Mouse (Mus musculus): ENCODE measurements around the gene Limch1.

Gene Limch1

GRCm38 (mm10) chr5:66836892-66837291 is 91.3 kb downstream of the Limch1 start:
- no peak for DNase-seq

DNA sequence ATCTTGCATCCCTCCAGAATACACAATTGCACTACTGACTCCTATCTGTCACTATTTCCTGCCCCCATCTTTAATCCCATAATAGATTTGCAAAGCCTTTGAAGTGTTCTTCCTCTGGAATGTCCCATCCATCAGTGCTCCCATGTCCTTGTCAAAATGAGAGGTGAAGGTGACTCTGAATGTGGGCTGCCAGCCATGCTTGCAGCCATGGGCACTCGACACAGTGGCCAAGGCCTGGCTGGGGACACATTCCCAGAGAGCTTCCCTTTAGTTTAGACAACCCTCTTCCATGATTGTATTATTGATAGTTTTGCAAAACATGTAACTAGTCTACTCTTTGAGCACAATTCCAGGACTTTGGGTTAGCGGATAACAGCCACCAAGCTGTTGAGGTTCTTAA is 96.3 kb downstream of the Limch1 start:
- no peak for DNase-seq

GRCm38 (mm10) chr5:66842776-66843175 is 97.1 kb downstream of the Limch1 start:
- no peak for DNase-seq

DNA sequence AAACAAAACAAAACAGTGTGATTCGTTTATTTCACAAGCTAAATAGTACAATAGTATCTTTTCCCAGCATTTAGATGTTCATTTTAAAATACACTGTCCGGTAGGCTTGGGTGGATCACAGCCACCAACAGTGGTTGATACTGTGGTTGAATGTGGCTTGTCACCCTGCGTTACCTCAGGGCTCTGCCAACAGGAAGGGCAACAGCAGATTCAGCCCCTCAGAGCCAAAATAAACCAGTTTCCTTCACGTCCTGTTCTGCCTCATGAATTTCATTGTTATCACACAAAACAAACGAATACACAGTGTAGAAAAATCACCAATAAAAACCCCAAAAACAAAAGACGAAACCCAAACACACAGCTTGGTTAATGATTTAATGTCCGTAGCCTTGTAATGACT is 102.5 kb downstream of the Limch1 start:
- peak; percentile 39 for DNase-seq

DNA sequence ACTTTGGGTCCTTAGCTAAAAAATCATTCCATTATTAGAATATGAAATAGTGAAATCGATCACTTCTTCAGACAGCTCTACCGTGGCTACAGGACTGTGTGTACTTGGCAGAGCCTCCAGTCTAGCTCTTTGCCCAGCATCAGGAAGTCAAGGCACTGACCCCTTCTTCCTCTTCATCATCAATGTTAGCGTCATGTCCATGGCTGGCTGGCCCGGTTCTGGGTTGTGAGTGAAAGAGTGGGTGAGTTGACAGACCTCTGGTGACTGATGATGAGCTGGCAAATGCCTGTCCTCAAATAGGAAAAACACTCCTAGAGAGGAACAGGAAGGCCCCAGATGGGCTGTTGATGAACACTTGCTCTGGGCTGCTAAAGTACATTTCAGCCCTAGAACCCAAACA is 103.5 kb downstream of the Limch1 start:
- DNase-seq: peak; percentile 15

DNA sequence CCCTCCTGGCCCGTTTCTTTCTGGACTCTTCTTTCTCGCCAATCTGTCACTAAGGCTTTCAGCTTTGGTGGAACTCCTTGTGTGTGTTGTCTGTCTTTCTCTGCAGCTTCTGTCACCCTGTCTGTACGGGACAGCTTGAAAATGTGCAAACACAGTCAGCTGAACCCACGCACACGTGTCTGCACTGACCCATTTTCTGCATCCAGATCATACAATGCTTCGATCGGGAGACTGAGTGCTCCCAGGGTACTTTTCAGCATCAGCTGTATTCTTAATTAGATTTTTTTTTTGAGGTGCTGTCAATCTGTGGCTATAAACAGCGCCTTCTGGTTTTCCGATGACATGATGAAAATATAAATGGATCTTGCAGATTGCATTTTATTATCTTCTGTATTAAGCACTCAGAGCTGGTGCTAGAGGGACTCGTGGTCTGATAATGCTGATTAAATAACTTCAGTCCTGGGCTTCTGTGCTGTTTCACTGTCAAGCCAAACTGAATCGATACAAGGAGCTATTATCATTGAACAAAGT is 105.2 kb downstream of the Limch1 start:
- no peak for DNase-seq

DNA sequence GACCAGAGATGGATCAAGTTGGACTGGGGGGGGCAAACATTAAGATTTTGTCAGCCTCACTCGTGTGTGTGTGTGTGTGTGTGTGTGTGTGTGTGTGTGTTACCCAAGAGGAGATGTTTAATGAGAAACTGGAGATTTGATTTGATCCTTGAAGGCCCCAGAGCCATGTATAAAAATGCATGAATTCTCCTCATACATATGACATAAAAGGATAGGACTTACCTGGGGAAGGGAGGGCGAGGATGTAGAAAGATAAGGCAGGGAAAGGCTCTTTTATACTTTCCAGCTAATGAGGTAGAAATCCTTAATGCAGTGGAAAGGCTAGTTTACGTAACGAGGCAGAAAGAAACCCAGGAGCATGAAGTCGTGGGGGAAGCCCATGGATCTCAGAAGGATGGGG is 106.1 kb downstream of the Limch1 start:
- DNase-seq: no peak

DNA sequence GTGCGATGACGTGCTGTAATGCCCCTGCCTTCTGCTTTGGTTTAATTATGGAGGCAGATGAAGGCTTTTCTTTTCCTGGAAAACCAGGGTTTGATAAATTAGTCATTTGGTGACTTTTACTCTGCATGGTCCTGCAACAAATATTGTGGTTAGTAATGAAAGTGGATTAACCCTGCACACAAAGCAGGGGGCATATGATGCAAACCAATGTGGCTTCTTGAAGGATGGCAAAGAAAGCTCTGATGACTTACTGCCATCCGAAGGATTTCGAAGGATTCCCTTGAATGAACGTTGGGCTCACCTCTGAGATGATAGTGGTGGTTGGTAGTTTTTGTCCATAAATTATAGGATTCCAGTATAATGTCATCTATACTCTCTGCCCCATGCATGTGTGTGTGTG is 108.6 kb downstream of the Limch1 start:
- no peak for DNase-seq

DNA sequence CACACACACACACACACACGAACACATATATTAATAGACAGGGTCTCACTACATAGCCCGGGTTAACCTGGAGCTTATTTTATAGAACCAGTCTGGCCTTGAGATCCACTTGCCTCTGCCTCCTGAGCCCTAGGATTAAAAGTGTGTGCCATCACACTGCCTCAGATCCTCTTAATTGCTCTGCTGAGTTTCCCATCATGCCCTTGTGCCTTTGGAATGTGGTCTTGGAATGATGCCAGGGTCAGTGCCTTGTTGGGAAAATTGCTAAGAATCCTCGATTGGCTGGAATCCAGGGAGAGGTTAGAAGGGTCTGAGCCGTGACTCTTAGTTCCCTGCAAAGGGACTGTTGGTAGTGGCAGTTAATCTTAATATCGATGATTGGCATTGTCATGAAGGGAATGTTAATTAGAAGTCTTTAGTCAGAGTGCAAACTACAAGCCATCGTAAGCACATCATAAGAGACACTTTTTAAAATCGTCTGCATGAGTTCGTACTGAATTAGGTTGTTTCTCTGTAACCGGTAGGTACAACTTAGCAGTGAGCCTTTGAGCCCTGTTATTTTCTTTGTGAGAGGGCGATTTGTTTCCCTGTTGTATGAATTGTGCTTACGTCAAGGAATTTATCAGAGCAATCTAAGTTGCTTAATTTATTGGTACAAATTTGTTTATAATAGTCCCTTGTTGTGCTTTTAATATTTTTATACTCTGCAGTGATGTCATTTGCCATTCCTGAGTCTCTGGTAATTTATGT is 109.9 kb downstream of the Limch1 start:
- peak; percentile 54 for DNase-seq

- no peak for DNase-seq
Measured at GRCm38 (mm10) chr5:66859506-66859905, 113.9 kb downstream of the Limch1 start.

DNA sequence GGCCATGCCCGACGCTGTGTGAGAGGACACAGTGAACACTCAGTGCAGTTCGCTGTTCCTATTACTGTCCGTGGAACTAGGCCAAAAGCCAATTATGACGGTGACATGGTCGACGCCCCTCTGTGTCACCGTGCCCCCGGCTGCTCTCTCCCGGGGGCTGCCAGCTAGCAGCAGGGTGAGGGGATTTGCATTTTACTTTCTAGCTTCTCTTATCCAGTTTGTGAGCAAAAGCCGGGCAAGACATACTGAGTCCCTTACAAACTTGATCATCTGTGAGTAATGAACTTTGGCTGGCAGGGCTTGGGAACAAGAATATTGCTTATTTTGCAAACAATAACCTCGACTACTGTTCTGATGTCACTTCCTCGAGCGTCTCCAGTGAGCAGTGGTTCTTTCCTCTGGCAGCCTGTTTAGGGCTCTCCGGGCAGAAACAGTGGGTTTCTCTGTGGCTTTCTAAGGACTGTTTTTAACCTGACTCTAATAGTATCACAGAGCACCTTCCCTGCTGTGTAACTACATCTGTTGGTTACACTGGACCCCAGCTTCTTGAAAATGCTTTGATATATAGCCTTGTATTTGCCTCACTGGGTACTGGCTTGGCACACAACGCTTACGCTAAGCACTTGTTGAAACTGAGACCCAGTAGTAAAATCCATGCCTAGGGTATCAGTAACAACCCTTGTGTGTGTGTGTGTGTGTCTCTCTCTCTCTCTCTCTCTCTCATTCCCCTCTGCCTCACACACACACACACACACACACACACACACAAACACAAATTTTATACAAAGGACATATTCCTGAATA is 115.8 kb downstream of the Limch1 start:
- peak; percentile 40 for DNase-seq

DNA sequence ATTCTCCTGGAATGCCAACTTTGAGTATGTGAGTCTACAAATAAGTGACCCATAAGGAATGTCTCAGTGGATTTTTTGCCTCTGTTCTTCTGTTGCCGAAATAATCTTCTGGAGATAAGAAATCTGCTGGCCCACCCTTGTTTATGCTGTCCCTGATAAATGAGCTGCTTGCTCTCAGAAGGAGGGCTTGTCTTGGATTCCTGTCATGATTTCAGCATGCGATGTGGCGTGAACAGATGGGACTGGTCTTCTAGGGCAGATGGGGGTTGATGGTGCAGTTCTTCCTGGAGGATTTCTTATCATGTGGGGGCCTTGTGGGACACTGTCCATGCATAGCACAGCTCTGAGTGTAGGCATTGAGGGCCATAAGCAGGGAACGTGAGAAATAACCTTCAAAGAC is 116.5 kb downstream of the Limch1 start:
- DNase-seq: no peak

GRCm38 (mm10) chr5:66865229-66865628 is 119.6 kb downstream of the Limch1 start:
- no peak for DNase-seq

GRCm38 (mm10) chr5:66866019-66866418 is 120.4 kb downstream of the Limch1 start:
- peak; percentile 60 for DNase-seq

GRCm38 (mm10) chr5:66869545-66869944 is 123.9 kb downstream of the Limch1 start:
- no peak for DNase-seq

- DNase-seq: no peak
Measured at GRCm38 (mm10) chr5:66871521-66872050, 126.0 kb downstream of the Limch1 start.

GRCm38 (mm10) chr5:66872053-66872452 is 126.4 kb downstream of the Limch1 start:
- DNase-seq: no peak

- DNase-seq: no peak
Measured at GRCm38 (mm10) chr5:66872681-66873080, 127.1 kb downstream of the Limch1 start.

DNA sequence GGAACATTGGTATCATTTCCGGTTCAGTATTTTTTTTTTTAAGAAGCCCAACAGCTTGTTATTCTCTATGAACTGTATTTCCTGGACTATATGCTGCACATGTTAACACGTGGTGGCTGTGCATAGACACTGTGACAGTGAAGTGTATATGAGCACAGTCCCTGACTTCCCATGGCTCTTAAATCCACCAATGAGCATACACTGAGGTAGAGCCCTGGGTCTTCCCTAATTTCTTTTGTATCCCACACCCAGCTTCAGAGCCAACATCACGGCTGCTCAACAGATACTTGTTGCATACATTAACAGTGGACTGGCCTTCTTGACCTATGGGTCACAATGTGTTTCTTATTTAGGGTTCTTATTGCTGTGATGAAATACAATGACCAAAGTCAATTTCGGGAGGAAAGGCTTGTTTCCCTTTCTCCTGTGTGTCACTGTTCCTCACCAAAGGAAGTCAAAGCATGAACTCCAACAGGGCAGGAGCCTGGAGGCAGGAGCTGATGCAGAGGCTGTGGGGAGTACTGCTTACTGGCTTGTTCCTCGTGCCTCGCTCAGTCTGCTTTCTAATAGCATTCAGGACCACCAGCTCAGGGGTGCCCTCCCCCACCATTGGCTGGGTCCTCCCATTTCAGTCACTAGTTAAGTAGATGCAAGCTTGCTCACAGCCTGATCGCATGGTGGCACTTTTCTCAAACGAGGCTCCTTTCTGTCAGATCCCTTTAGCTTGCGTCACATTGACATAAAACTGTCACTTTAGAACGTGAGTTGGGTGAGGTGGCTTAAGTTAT is 130.6 kb downstream of the Limch1 start:
- no peak for DNase-seq

DNA sequence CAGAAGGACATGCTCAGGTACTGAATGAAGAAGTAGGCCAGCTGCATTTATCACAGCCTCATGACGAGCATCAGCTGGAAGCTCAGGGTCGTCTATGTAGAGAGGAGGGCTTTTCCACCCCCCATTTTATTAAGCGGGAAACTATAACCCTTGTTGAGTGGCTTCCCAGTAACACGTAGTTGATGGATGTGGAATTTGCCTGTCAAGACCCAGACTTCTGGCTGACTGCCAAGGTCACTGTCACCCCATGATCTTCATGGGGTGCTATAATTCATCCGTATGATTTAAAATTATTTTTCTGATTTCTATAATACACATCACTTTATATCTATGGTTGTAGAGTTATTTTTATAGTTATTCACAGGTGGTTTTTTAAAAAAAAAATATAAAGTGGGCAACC is 131.4 kb downstream of the Limch1 start:
- DNase-seq: peak; percentile 26

DNA sequence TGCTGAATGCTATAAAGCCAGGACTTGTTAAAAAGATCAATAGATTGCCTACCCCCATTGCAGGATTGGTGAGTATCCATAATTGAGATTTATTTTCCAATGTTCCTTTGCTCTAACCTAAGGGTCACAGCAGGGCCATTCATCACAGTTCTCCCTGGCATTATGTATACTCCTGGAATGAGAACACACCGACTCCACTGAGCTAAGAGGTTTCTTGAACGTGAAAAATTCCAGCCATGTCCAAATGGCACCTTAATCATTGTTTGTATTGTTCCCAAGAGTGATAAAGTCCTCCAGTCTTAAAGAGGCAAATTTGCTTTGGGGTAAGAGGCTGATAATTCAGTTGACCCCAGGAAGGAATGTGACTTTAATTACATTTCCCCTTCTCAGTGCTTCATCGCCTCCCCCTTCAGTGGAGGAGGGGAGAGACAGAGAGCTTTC is 136.3 kb downstream of the Limch1 start:
- no peak for DNase-seq

GRCm38 (mm10) chr5:66882718-66883117 is 137.1 kb downstream of the Limch1 start:
- no peak for DNase-seq

DNA sequence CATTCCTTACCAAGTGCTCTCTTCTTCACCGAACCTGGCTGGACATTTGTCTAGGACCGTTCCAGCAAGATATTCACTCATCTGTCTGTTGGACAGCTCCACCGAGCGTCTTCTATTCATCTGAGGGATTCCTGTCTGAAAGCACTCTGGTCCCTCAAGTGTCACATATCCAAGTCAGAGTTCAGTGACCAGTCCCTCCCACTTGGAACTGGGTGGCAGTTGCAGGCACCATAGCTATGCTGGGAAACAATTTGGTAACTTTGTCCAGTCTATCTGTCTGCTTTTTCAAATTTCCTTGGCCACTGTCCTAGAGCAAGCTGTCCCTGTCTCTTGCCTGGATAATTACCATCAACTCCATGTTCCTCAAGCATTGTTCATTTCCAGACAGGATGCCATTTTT is 138.9 kb downstream of the Limch1 start:
- DNase-seq: no peak

Measured in kidney, postnatal 10 days (tissue).